Mouse (Mus musculus): ENCODE data around the gene Plxna2.

DNA sequence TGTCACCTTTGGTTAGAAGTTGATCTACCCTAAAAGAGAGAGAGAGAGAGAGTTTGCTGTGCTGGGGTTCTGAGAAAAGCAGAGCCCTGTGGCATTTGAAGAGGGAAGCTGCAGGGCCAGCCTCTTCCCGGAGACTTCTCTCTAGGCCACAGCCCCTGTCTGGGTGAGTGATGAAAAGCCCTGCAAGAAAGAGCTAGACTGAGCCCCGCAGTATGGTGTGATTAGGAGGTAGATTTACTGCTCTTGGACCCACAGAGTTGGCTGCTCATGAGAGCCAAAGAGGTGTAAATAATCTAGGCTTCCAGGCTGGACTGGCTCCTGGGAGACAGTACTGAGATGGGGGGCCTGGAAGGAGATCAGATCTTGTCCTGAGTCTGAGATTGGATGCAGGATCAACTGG, 94.4 kb downstream of the Plxna2 start:
- no peak for TF ChIP-seq CTCF (IDR thresholded peaks at IDR 0.05; ENCODE audit: borderline replicate concordance, control insufficient read depth, extremely low read depth, insufficient read depth, low read length, poor library complexity)
- no peak for TF ChIP-seq POLR2A (IDR thresholded peaks at IDR 0.05; ENCODE audit: control insufficient read depth, extremely low read depth, insufficient read depth, low read length, poor library complexity)
